Mouse (Mus musculus) embryonic facial prominence, embryonic 13.5 days (tissue): ENCODE measurements at regions not wholly inside any gene's neighbourhood (a gene's known extent, or its start where the extent isn't known, plus 50 kb on each side); places are given as distances from the start of the nearest gene placed in this dataset.

Source experiments
- ATAC-seq: fragments of 200-750 bp; cut with Nextera tagmentation; 2 replicates; pipeline ENCODE4 v1.8.0; 2017; ENCODE audit warnings: low read depth; ENCODE audit not compliant: insufficient number of reproducible peaks, insufficient read depth, low FRiP score, low TSS enrichment
- H3K27ac ChIP-seq: fragments of 300-500 bp; sonication (generic); 2 replicates; pipeline ENCODE4 v1.5.1; 2015; ENCODE audit warnings: moderate library complexity, mild to moderate bottlenecking, inconsistent platforms
- H3K27me3 ChIP-seq: fragments of 300-500 bp; sonication (generic); 2 replicates; pipeline ENCODE4 v1.6.1; 2015; ENCODE audit warnings: mild to moderate bottlenecking, inconsistent platforms
- H3K36me3 ChIP-seq: fragments of 300-500 bp; sonication (generic); 2 replicates; pipeline ENCODE4 v1.6.1; 2015; ENCODE audit warnings: mild to moderate bottlenecking, inconsistent platforms
- H3K4me1 ChIP-seq: fragments of 300-500 bp; sonication (generic); 2 replicates; pipeline ENCODE4 v1.6.1; 2015; ENCODE audit warnings: inconsistent platforms
- H3K4me2 ChIP-seq: fragments of 300-500 bp; sonication (generic); 2 replicates; pipeline ENCODE4 v1.6.1; 2015; ENCODE audit warnings: moderate library complexity, mild to moderate bottlenecking, inconsistent platforms
- H3K4me3 ChIP-seq: fragments of 300-500 bp; sonication (generic); 2 replicates; pipeline ENCODE4 v1.5.1; 2015; ENCODE audit warnings: mild to moderate bottlenecking, inconsistent platforms
- H3K9ac ChIP-seq: fragments of 300-500 bp; sonication (generic); 2 replicates; pipeline ENCODE4 v1.6.1; 2015; ENCODE audit warnings: mild to moderate bottlenecking, inconsistent platforms
- H3K9me3 ChIP-seq: fragments of 300-500 bp; sonication (generic); 2 replicates; pipeline ENCODE4 v1.6.1; 2016; ENCODE audit warnings: inconsistent platforms
- WGBS: fragments of 180-500 bp; shearing (Covaris S2); methylation state at CpG from one replicate; pipeline ENCODE4 v1.1.7; 2015; ENCODE audit warnings: mixed read lengths; 5-methylcytosine and 5-hydroxymethylcytosine counted together

GRCm38 (mm10) chr13:97459106-97459505 lies 218.2 kb downstream of the Enc1 start:
- Histone ChIP-seq H3K9ac (no peak overlapping the region), H3K36me3 (no peaks in the 10 kb centered on the region), H3K4me3 (no peak overlapping the region), H3K4me1 (0 out of 2 replicates have a peak, but pooled peaks cover 6% of the 10 kb centered on the region), H3K27ac (no peak overlapping the region), H3K27me3 (no peaks in the 10 kb centered on the region), H3K9me3 (no peaks in the 10 kb centered on the region), H3K4me2 (no peak overlapping the region)
- no peak for ATAC-seq
- 91% methylated on average over 7 of the region's 7 CpGs for WGBS

- Histone ChIP-seq H3K27ac (no peak overlapping the region), H3K9me3 (no peaks in the 10 kb centered on the region), H3K27me3 (no peaks in the 10 kb centered on the region), H3K4me3 (no peak overlapping the region), H3K4me2 (no peak overlapping the region), H3K9ac (no peak overlapping the region), H3K36me3 (no peaks in the 10 kb centered on the region), H3K4me1 (peaks cover 15% of the 10 kb centered on the region)
- ATAC-seq, result no peak
- WGBS, result 23% methylated on average over 6 of the region's 6 CpGs
These were observed 215.1 kb downstream of the Enc1 start for GRCm38 (mm10) chr13:97455961-97456360.

- Histone ChIP-seq H3K27ac (no peak overlapping the region), H3K27me3 (no peaks in the 10 kb centered on the region), H3K4me3 (no peak overlapping the region), H3K9ac (no peak overlapping the region), H3K36me3 (no peaks in the 10 kb centered on the region), H3K9me3 (no peaks in the 10 kb centered on the region), H3K4me1 (peaks cover 22% of the 10 kb centered on the region), H3K4me2 (no peak overlapping the region)
- WGBS, result 70% methylated on average over 8 of the region's 8 CpGs
- ATAC-seq, result no peak
These were observed 213.8 kb downstream of the Enc1 start for GRCm38 (mm10) chr13:97454715-97455114.

- 67% methylated on average over 6 of the region's 6 CpGs for WGBS
- no peak for ATAC-seq
- no peak overlapping the region for H3K4me3 ChIP-seq
These were observed 212.6 kb downstream of the Enc1 start for GRCm38 (mm10) chr13:97453469-97453868.

GRCm38 (mm10) chr13:97453090-97453430 lies 212.2 kb downstream of the Enc1 start:
- no peak overlapping the region for H3K4me3 ChIP-seq
- ATAC-seq, result no peak
- no peaks in the 10 kb centered on the region for H3K36me3 ChIP-seq
- no peak overlapping the region for H3K4me2 ChIP-seq
- H3K27me3 ChIP-seq, result no peaks in the 10 kb centered on the region
- WGBS, result 37% methylated on average over 5 of the region's 5 CpGs
- no peak overlapping the region for H3K27ac ChIP-seq
- H3K9me3 ChIP-seq, result no peaks in the 10 kb centered on the region
- no peak overlapping the region for H3K9ac ChIP-seq
- peaks cover 24% of the 10 kb centered on the region for H3K4me1 ChIP-seq

More at GRCm38 (mm10) chr13:97453469-97453868, 212.6 kb downstream of the Enc1 start:
- H3K36me3 ChIP-seq, result no peaks in the 10 kb centered on the region
- H3K9me3 ChIP-seq, result no peaks in the 10 kb centered on the region
- no peak overlapping the region for H3K9ac ChIP-seq
- H3K4me2 ChIP-seq, result no peak overlapping the region
- no peak overlapping the region for H3K27ac ChIP-seq
- peaks cover 24% of the 10 kb centered on the region for H3K4me1 ChIP-seq
- H3K27me3 ChIP-seq, result no peaks in the 10 kb centered on the region

- H3K9ac ChIP-seq, result no peak overlapping the region
- WGBS, result 35% methylated on average over 11 of the region's 11 CpGs
- peaks cover 24% of the 10 kb centered on the region for H3K4me1 ChIP-seq
- no peaks in the 10 kb centered on the region for H3K9me3 ChIP-seq
- H3K27ac ChIP-seq, result no peak overlapping the region
- no peak overlapping the region for H3K4me2 ChIP-seq
- H3K27me3 ChIP-seq, result no peaks in the 10 kb centered on the region
- no peaks in the 10 kb centered on the region for H3K36me3 ChIP-seq
- ATAC-seq, result no peak
- no peak overlapping the region for H3K4me3 ChIP-seq
These were observed 211.6 kb downstream of the Enc1 start for GRCm38 (mm10) chr13:97452386-97453089.

- no peak for ATAC-seq
- Histone ChIP-seq H3K9me3 (no peaks in the 10 kb centered on the region), H3K4me3 (no peak overlapping the region), H3K27ac (no peak overlapping the region), H3K9ac (no peak overlapping the region), H3K27me3 (no peaks in the 10 kb centered on the region), H3K4me2 (no peak overlapping the region), H3K36me3 (no peaks in the 10 kb centered on the region), H3K4me1 (peaks cover 24% of the 10 kb centered on the region)
- WGBS, result 86% methylated on average over 10 of the region's 10 CpGs
These were observed 210.4 kb downstream of the Enc1 start for GRCm38 (mm10) chr13:97451276-97451675.

- H3K4me3 ChIP-seq, result no peak overlapping the region
- no peak for ATAC-seq
- H3K9ac ChIP-seq, result no peak overlapping the region
- H3K4me1 ChIP-seq, result peaks cover 16% of the 10 kb centered on the region
- no peaks in the 10 kb centered on the region for H3K9me3 ChIP-seq
- no peaks in the 10 kb centered on the region for H3K36me3 ChIP-seq
- WGBS, result 83% methylated on average over 1 of the region's 1 CpGs
- H3K4me2 ChIP-seq, result no peak overlapping the region
- H3K27ac ChIP-seq, result no peak overlapping the region
- no peaks in the 10 kb centered on the region for H3K27me3 ChIP-seq
These were observed 207.2 kb downstream of the Enc1 start for GRCm38 (mm10) chr13:97448123-97448522.

GRCm38 (mm10) chr13:97443731-97444428 lies 203.0 kb downstream of the Enc1 start:
- H3K27ac ChIP-seq, result no peak overlapping the region
- H3K36me3 ChIP-seq, result no peaks in the 10 kb centered on the region
- H3K9ac ChIP-seq, result no peak overlapping the region
- H3K4me3 ChIP-seq, result no peak overlapping the region
- H3K4me1 ChIP-seq, result peaks cover 38% of the 10 kb centered on the region
- no peak overlapping the region for H3K4me2 ChIP-seq
- WGBS, result 71% methylated on average over 14 of the region's 14 CpGs
- no peak for ATAC-seq
- no peaks in the 10 kb centered on the region for H3K27me3 ChIP-seq
- no peaks in the 10 kb centered on the region for H3K9me3 ChIP-seq

- Histone ChIP-seq H3K27me3 (no peaks in the 10 kb centered on the region), H3K36me3 (no peaks in the 10 kb centered on the region), H3K9ac (no peak overlapping the region), H3K9me3 (no peaks in the 10 kb centered on the region), H3K4me2 (no peak overlapping the region; the same call in 1 of the 2 replicates), H3K4me1 (peaks cover 43% of the 10 kb centered on the region), H3K27ac (no peak overlapping the region; the same call in 1 of the 2 replicates), H3K4me3 (no peak overlapping the region)
- WGBS, result 73% methylated on average over 1 of the region's 1 CpGs
- ATAC-seq, result no peak
These were observed 201.9 kb downstream of the Enc1 start for GRCm38 (mm10) chr13:97442806-97443205.

GRCm38 (mm10) chr13:97442283-97442682 lies 201.4 kb downstream of the Enc1 start:
- no peaks in the 10 kb centered on the region for H3K36me3 ChIP-seq
- 19% methylated on average over 10 of the region's 10 CpGs for WGBS
- no peaks in the 10 kb centered on the region for H3K27me3 ChIP-seq
- ATAC-seq, result no peak
- H3K4me1 ChIP-seq, result peaks cover 43% of the 10 kb centered on the region
- peak overlapping the region; percentile 35 for H3K4me2 ChIP-seq
- H3K4me3 ChIP-seq, result no peak overlapping the region
- H3K9me3 ChIP-seq, result no peaks in the 10 kb centered on the region
- peak overlapping the region; percentile 44; the same call in 1 of the 2 replicates for H3K27ac ChIP-seq
- no peak overlapping the region for H3K9ac ChIP-seq

- WGBS, result 32% methylated on average over 2 of the region's 2 CpGs
These were observed 200.9 kb downstream of the Enc1 start for GRCm38 (mm10) chr13:97441803-97442202.

More at GRCm38 (mm10) chr13:97441803-97442202, 200.9 kb downstream of the Enc1 start:
- Histone ChIP-seq H3K27ac (peak overlapping the region; percentile 44; the same call in 1 of the 2 replicates), H3K4me2 (no peak overlapping the region), H3K9ac (no peak overlapping the region), H3K4me3 (no peak overlapping the region), H3K9me3 (no peaks in the 10 kb centered on the region), H3K27me3 (no peaks in the 10 kb centered on the region), H3K4me1 (peaks cover 45% of the 10 kb centered on the region), H3K36me3 (no peaks in the 10 kb centered on the region)
- no peak for ATAC-seq
